In the genomic region with DNA sequence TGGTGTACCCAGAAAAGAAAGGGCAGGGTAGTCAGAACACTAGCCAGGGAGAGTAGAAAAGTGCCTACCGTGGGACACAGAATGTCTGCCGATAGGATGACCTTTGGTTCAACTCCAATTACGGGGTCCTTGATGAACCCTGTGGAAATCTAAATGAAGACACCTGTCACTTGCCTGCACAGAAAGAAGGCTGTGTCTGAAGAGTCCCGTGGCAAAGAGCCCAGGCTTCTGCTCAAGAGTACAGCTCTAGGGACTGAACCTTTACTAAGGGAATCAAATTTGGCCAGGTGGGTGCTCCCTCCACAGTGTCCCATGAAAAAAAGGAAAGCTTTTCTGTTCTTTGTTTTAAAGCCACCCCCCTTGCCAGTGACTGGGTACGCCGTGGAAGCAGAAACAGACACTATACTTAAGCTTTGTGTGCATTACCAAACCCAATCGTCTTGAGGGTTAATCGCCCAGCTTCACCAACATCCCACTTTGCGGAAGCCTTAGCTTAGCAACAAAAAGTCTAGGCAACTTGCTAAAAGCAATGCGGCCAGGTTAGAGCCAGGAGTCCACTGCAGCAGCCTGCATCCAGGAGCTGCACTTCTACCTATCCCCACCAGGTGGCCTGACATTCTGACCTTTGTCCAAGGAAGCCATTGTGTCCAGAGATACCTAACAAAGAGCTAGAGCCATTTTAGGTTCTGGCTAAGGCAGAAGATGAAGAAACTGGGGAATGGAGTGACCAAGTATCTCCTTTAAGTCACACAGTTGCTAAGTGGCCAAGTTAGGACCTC, we compare ENCODE assay signal across 8 mouse cellular contexts.
DNase-seq lines count a peak whose midpoint lies in the region; ATAC-seq and TF ChIP-seq lines count a peak whose summit lies in the region.

No protein-coding gene starts in this region.

- peaks cover 4 to 6% of the 10 kb centered on the region in 2 experiments for H3K27me3 ChIP-seq in MEL (ENCODE audit: control insufficient read depth in 1 of 2, insufficient read depth in 2 of 2, low read length in 2 of 2)
- H3K27me3 ChIP-seq in heart, embryonic 12.5 days (replicated peaks): no peaks in the 10 kb centered on the region

- H3K9me3 ChIP-seq in MEL (replicated peaks; ENCODE audit: insufficient read depth, low read length): no peaks in the 10 kb centered on the region
- no peaks in the 10 kb centered on the region for H3K9me3 ChIP-seq in heart, embryonic 12.5 days (replicated peaks)

- TF ChIP-seq RAD21 in MEL (IDR thresholded peaks at IDR 0.05; ENCODE audit: low read depth, low read length): peak; percentile 27

- H3K79me2 ChIP-seq in MEL (ENCODE audit: control insufficient read depth, insufficient read depth, low read length, poor library complexity): no peaks in the 10 kb centered on the region

- no peak for TF ChIP-seq EP300 in MEL (IDR thresholded peaks at IDR 0.05; ENCODE audit: low read depth in 1 of 2, low read length in 2 of 2)

- H3K4me3 ChIP-seq in layer of hippocampus, adult 2 months: no peak overlapping the region
- no peak overlapping the region for H3K4me3 ChIP-seq in MEL (ENCODE audit: control insufficient read depth in 1 of 2, insufficient read depth in 1 of 2, low read depth in 2 of 2, low read length in 2 of 2)
- no peak overlapping the region for H3K4me3 ChIP-seq in heart, embryonic 12.5 days

- no peak for DNase-seq in layer of hippocampus, adult 2 months (ENCODE audit: low spot score in 2 of 2)
- no peak for DNase-seq in layer of hippocampus, adult 18-20 months (ENCODE audit: low spot score in 2 of 2)
- DNase-seq in MEL (ENCODE audit: low read depth, low spot score): peak; percentile 34
- DNase-seq in cerebellum, adult 9-11 months: peak; percentile 28
- DNase-seq in lung, postnatal 36 days: peak; percentile 38
- no peak for DNase-seq in urinary bladder, postnatal 10 days (ENCODE audit: low spot score)

- H3K27ac ChIP-seq in layer of hippocampus, adult 2 months: peak overlapping the region; percentile 46; the same call in 1 of the 2 replicates
- no peak overlapping the region for H3K27ac ChIP-seq in MEL (ENCODE audit: control insufficient read depth, low read depth, low read length)
- no peak overlapping the region for H3K27ac ChIP-seq in heart, embryonic 12.5 days (ENCODE audit: poor library complexity, severe bottlenecking)

- no peak for ATAC-seq in heart, embryonic 12.5 days (ENCODE audit: insufficient number of reproducible peaks, low FRiP score)
- ATAC-seq in erythroblast, adult 5-6 weeks (replicated peaks; ENCODE audit: low FRiP score, poor library complexity, severe bottlenecking): no peak

- WGBS in heart, embryonic 12.5 days: 70% methylated on average over 10 of the region's 10 CpGs

- no peaks in the 10 kb centered on the region for H3K4me1 ChIP-seq in MEL (ENCODE audit: control insufficient read depth in 1 of 2, insufficient read depth in 2 of 2, low read length in 2 of 2)
- no peaks in the 10 kb centered on the region for H3K4me1 ChIP-seq in heart, embryonic 12.5 days (replicated peaks)

- H3K9ac ChIP-seq in MEL (ENCODE audit: control insufficient read depth, low read depth, low read length, poor library complexity, severe bottlenecking): no peak overlapping the region
- no peak overlapping the region for H3K9ac ChIP-seq in heart, embryonic 12.5 days

- H3K4me2 ChIP-seq in heart, embryonic 12.5 days: no peak overlapping the region

- peak; percentile 76 for TF ChIP-seq CTCF in layer of hippocampus, adult 2 months (conservative IDR thresholded peaks at IDR 0.05)
- peak; percentile 63 to 73 (median 69) for TF ChIP-seq CTCF in MEL (IDR thresholded peaks at IDR 0.05 in 2 of 3, conservative IDR thresholded peaks at IDR 0.05 in 1 of 3; ENCODE audit: control insufficient read depth in 1 of 3, insufficient read depth in 1 of 3, low read depth in 2 of 3, low read length in 3 of 3, poor library complexity in 1 of 3, severe bottlenecking in 1 of 3)

- TF ChIP-seq POLR2A in MEL (IDR thresholded peaks at IDR 0.05; ENCODE audit: control insufficient read depth in 1 of 2, insufficient read depth in 1 of 2, low read depth in 1 of 2, low read length in 2 of 2, poor library complexity in 1 of 2): no peak

- H3K36me3 ChIP-seq in MEL (ENCODE audit: control insufficient read depth in 1 of 2, insufficient read depth in 2 of 2, low read length in 2 of 2): no peaks in the 10 kb centered on the region
- H3K36me3 ChIP-seq in heart, embryonic 12.5 days: no peaks in the 10 kb centered on the region

TF ChIP-seq in MEL, 35 proteins besides CTCF, POLR2A, EP300 and RAD21:
- TF ChIP-seq MYB (IDR thresholded peaks at IDR 0.05; ENCODE audit: low read depth, low read length) (no peak), SMC3 (IDR thresholded peaks at IDR 0.05; ENCODE audit: low read depth, low read length) (peak; percentile 74)

Comparison
In these comparisons a context has a peak if more than half of its experiments do, and no peak if none do; other contexts are left out.
1. DNase-seq: peak in MEL (single experiment), cerebellum, adult 9-11 months (single experiment) and lung, postnatal 36 days (single experiment); none in layer of hippocampus, adult 2 months (0 of 2), layer of hippocampus, adult 18-20 months (0 of 2) and urinary bladder, postnatal 10 days (single experiment).